Mouse (Mus musculus): ENCODE results near the gene Mmp3. TPM values are rescaled to one million over a fixed set of nuclear protein-coding genes. Genes with fewer than 3 reads are reported as not detected.
"Not testable (repeated sequence)": the region's sequence is repeated elsewhere in the genome, so short reads cannot be mapped to it uniquely, and the experiment has no call there.

Gene Mmp3
- polyA plus RNA-seq (2014; fragmentation: Nextera tagmentation; extraction: Ambion mirVana): not detected in 2 replicates

DNA sequence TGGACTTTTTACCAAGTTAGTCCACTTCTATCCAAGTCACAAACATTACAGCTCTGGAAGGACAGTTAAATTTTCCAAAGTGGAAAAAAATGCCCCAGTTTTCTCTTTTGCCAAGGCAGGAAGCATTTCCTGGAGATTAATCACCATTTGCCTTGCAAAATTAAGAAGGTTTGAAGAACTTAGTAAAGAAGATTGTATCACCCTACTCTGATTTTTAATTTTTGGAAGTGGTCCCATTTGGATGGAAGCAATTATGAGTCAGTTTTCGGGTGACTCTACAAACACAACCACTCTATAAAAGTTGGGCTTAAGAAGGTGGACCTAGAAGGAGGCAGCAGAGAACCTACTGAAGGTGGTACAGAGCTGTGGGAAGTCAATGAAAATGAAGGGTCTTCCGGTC, at the start of gene Mmp3:
Gene Mmp3 (plus strand): TSS at position 301 of the 400 bp plus-strand sequence.
- Histone ChIP-seq H3K9me3 (replicated peaks; ENCODE audit: control insufficient read depth, low read length) (no peaks in the 10 kb centered on the region), H3K27ac (replicated peaks; ENCODE audit: low read depth, low read length) (no peak within 1 kb of the TSS), H3K4me3 (ENCODE audit: low read depth, low read length) (no peak within 1 kb of the TSS), H3K36me3 (replicated peaks; ENCODE audit: control insufficient read depth, insufficient read depth, low read depth, low read length) (no peaks in the 10 kb centered on the region), H3K4me1 (ENCODE audit: control insufficient read depth, insufficient read depth, low read length) (no peaks in the 10 kb centered on the region), H3K9ac (replicated peaks; ENCODE audit: low read length) (no peak within 1 kb of the TSS), H3K27me3 (ENCODE audit: control insufficient read depth, insufficient read depth, low read length) (no peaks in the 10 kb centered on the region), H3K4me2 (ENCODE audit: low read depth, low read length) (no peak within 1 kb of the TSS)
- WGBS: 82% methylated on average over 2 of the region's 2 CpGs
- no peak for ATAC-seq (replicated peaks; ENCODE audit: insufficient number of reproducible peaks, low FRiP score, low TSS enrichment, low read depth)
- no peak for DNase-seq (ENCODE audit: low spot score)

GRCm38 (mm10) chr9:7396556-7396955, 49.1 kb upstream of the Mmp3 start:
- H3K4me3 ChIP-seq (ENCODE audit: low read depth, low read length); H3K9ac ChIP-seq (replicated peaks; ENCODE audit: low read length); H3K27ac ChIP-seq (replicated peaks; ENCODE audit: low read depth, low read length); H3K36me3 ChIP-seq (replicated peaks; ENCODE audit: control insufficient read depth, insufficient read depth, low read depth, low read length); H3K27me3 ChIP-seq (ENCODE audit: control insufficient read depth, insufficient read depth, low read length); ATAC-seq (replicated peaks; ENCODE audit: insufficient number of reproducible peaks, low FRiP score, low TSS enrichment, low read depth); DNase-seq (ENCODE audit: low spot score); H3K4me1 ChIP-seq (ENCODE audit: control insufficient read depth, insufficient read depth, low read length); H3K9me3 ChIP-seq (replicated peaks; ENCODE audit: control insufficient read depth, low read length); H3K4me2 ChIP-seq (ENCODE audit: low read depth, low read length): not testable (repeated sequence)
- WGBS: 80% methylated on average over 8 of the region's 8 CpGs

DNA sequence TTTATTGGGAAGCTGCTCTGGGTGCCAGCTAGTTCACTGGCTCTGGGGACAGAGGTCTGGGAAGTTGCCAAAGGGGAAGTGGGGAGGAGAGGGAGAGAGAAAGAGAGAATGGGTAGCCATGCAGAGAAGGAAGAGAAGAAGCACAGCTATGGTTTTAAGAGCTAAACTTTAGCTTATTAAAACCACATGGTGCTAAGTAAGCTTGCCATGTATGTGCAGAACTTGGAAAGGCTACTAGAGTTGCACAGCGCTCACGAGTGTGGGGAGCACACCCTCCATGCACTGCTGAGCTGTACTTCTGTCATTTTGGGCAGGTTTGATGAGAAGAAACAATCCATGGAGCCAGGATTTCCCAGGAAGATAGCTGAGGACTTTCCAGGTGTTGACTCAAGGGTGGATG, 7.7 kb downstream of the Mmp3 start:
- 71% methylated on average over 2 of the region's 2 CpGs for WGBS
- H3K27me3 ChIP-seq (ENCODE audit: control insufficient read depth, insufficient read depth, low read length): no peaks in the 10 kb centered on the region
- H3K4me1 ChIP-seq (ENCODE audit: control insufficient read depth, insufficient read depth, low read length): no peaks in the 10 kb centered on the region
- DNase-seq (ENCODE audit: low spot score): no peak
- no peaks in the 10 kb centered on the region for H3K9me3 ChIP-seq (replicated peaks; ENCODE audit: control insufficient read depth, low read length)
- H3K36me3 ChIP-seq (replicated peaks; ENCODE audit: control insufficient read depth, insufficient read depth, low read depth, low read length): no peaks in the 10 kb centered on the region
- no peak overlapping the region for H3K9ac ChIP-seq (replicated peaks; ENCODE audit: low read length)
- no peak for ATAC-seq (replicated peaks; ENCODE audit: insufficient number of reproducible peaks, low FRiP score, low TSS enrichment, low read depth)
- no peak overlapping the region for H3K4me2 ChIP-seq (ENCODE audit: low read depth, low read length)
- no peak overlapping the region for H3K4me3 ChIP-seq (ENCODE audit: low read depth, low read length)
- H3K27ac ChIP-seq (replicated peaks; ENCODE audit: low read depth, low read length): no peak overlapping the region

DNA sequence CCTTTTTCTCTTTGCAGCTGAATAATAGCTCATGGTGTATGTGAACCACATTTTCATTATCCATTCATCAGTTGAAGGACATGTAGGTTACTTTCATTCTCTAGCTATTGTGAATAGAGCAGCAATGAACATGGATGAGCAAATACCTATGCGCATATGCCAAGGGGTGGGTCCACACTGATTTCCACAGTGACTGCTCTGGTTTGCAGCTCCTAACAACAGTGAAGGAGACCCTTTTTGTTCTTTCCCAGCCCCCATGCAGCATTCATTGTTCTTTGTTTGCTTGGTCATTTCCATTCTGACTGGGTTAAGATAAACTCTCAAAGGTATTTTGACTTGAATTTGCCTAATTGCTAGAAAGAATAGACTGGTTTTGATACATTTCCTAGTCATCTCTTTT, 24.6 kb downstream of the Mmp3 start:
- 90% methylated on average over 1 of the region's 1 CpGs for WGBS
- H3K9me3 ChIP-seq (replicated peaks; ENCODE audit: control insufficient read depth, low read length): no peaks in the 10 kb centered on the region
- H3K27ac ChIP-seq (replicated peaks; ENCODE audit: low read depth, low read length): no peak overlapping the region
- no peak overlapping the region for H3K4me3 ChIP-seq (ENCODE audit: low read depth, low read length)
- no peaks in the 10 kb centered on the region for H3K4me1 ChIP-seq (ENCODE audit: control insufficient read depth, insufficient read depth, low read length)
- no peak for DNase-seq (ENCODE audit: low spot score)
- ATAC-seq (replicated peaks; ENCODE audit: insufficient number of reproducible peaks, low FRiP score, low TSS enrichment, low read depth): no peak
- no peaks in the 10 kb centered on the region for H3K36me3 ChIP-seq (replicated peaks; ENCODE audit: control insufficient read depth, insufficient read depth, low read depth, low read length)
- no peak overlapping the region for H3K4me2 ChIP-seq (ENCODE audit: low read depth, low read length)
- H3K9ac ChIP-seq (replicated peaks; ENCODE audit: low read length): no peak overlapping the region
- H3K27me3 ChIP-seq (ENCODE audit: control insufficient read depth, insufficient read depth, low read length): no peaks in the 10 kb centered on the region

DNA sequence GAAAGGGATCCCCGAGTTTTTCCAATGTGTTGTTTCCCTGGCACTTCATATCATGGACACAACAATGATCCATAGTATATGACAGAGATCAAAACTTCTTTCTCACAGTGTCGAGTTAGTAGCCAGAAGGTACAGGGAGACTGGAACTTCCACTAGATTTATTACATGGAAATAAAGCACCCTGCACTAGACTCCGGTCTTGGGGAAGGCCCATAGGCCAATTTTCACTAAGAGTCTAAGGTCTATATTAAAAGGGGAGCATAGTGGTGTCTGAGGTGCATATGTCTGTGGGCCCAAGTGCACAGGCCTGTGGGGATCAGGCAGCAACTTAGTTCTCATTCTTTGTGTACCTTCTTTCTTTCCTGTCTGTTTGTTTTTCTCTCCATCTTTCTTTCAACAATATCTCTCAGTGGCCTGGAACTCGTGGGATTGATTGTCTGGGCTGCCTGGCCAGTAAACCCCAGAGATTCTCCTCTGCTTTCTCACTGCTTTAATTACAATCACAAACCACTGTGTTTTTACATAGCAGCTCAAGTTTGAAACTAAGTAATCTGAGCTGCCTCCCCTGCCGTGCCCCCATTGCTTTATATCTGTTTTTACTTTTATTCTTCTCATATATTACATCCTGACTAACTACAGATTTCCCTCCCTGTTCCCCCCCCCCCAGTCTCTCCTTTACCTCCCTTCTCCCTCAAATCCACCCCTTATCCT, 38.2 kb downstream of the Mmp3 start:
- DNase-seq (ENCODE audit: low spot score) (no peak), ATAC-seq (replicated peaks; ENCODE audit: insufficient number of reproducible peaks, low FRiP score, low TSS enrichment, low read depth) (no peak)
- 61% methylated on average over 5 of the region's 5 CpGs for WGBS
- Histone ChIP-seq H3K36me3 (replicated peaks; ENCODE audit: control insufficient read depth, insufficient read depth, low read depth, low read length) (no peaks in the 10 kb centered on the region), H3K4me3 (ENCODE audit: low read depth, low read length) (no peak overlapping the region), H3K27me3 (ENCODE audit: control insufficient read depth, insufficient read depth, low read length) (no peaks in the 10 kb centered on the region), H3K4me1 (ENCODE audit: control insufficient read depth, insufficient read depth, low read length) (no peaks in the 10 kb centered on the region), H3K9ac (replicated peaks; ENCODE audit: low read length) (no peak overlapping the region), H3K4me2 (ENCODE audit: low read depth, low read length) (no peak overlapping the region), H3K27ac (replicated peaks; ENCODE audit: low read depth, low read length) (no peak overlapping the region), H3K9me3 (replicated peaks; ENCODE audit: control insufficient read depth, low read length) (no peaks in the 10 kb centered on the region)

DNA sequence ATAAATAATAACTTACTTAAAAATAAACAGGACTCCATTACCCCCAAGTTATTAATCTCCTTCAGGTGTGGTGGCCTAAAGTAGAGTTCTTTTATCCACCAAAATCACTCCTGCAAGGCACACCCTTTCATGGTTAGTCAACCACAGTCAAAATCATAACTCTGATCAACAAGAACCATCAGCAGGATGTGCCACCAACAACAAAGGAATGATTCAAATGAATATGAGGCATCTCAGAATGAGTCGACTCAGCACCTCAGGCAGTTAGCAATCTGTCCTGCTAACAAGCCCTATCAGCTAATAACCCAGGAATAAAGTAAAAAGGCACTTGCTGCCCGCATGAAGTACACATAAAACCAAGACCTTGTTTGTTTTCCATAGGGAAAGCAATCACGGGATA, 55.5 kb downstream of the Mmp3 start:
- WGBS: 77% methylated on average over 3 of the region's 3 CpGs
- ATAC-seq (replicated peaks; ENCODE audit: insufficient number of reproducible peaks, low FRiP score, low TSS enrichment, low read depth): no peak
- no peaks in the 10 kb centered on the region for H3K4me1 ChIP-seq (ENCODE audit: control insufficient read depth, insufficient read depth, low read length)
- no peaks in the 10 kb centered on the region for H3K9me3 ChIP-seq (replicated peaks; ENCODE audit: control insufficient read depth, low read length)
- no peak overlapping the region for H3K9ac ChIP-seq (replicated peaks; ENCODE audit: low read length)
- no peak overlapping the region for H3K27ac ChIP-seq (replicated peaks; ENCODE audit: low read depth, low read length)
- H3K4me2 ChIP-seq (ENCODE audit: low read depth, low read length): no peak overlapping the region
- H3K27me3 ChIP-seq (ENCODE audit: control insufficient read depth, insufficient read depth, low read length): no peaks in the 10 kb centered on the region
- H3K4me3 ChIP-seq (ENCODE audit: low read depth, low read length): no peak overlapping the region
- no peak for DNase-seq (ENCODE audit: low spot score)
- no peaks in the 10 kb centered on the region for H3K36me3 ChIP-seq (replicated peaks; ENCODE audit: control insufficient read depth, insufficient read depth, low read depth, low read length)

DNA sequence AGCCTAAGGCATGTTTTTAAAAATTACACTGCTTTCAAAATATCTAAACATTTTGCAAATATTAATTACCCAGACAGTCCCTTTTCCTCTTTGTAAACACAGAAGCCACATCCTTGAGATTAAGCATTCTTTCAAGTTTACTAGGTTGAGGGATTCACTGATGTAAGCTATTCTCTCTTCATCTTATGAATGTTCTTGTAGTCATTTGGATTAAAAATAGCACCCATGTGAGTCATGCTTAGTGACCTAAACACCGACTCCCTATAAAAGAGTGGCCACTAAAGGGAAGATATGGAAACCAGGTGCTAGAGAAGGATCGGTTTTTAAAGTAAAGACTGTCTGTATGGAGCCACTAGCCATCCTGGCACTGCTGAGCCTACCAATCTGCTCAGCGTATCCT, 56.4 kb downstream of the Mmp3 start, which contains the start of gene Mmp10:
Gene Mmp10 (plus strand): TSS at position 302 of the 400 bp plus-strand sequence.
- Histone ChIP-seq H3K9ac (replicated peaks; ENCODE audit: low read length) (no peak within 1 kb of the TSS), H3K36me3 (replicated peaks; ENCODE audit: control insufficient read depth, insufficient read depth, low read depth, low read length) (no peaks in the 10 kb centered on the region), H3K9me3 (replicated peaks; ENCODE audit: control insufficient read depth, low read length) (no peaks in the 10 kb centered on the region), H3K4me1 (ENCODE audit: control insufficient read depth, insufficient read depth, low read length) (no peaks in the 10 kb centered on the region), H3K4me3 (ENCODE audit: low read depth, low read length) (no peak within 1 kb of the TSS), H3K27me3 (ENCODE audit: control insufficient read depth, insufficient read depth, low read length) (no peaks in the 10 kb centered on the region), H3K27ac (replicated peaks; ENCODE audit: low read depth, low read length) (no peak within 1 kb of the TSS), H3K4me2 (ENCODE audit: low read depth, low read length) (no peak within 1 kb of the TSS)
- WGBS: 86% methylated on average over 3 of the region's 3 CpGs
- ATAC-seq (replicated peaks; ENCODE audit: insufficient number of reproducible peaks, low FRiP score, low TSS enrichment, low read depth): no peak
- no peak for DNase-seq (ENCODE audit: low spot score)
